Mouse (Mus musculus) E14TG2a.4 (cell line): ENCODE results near the gene Sh3d19.

Experiments used
- CTCF ChIP-seq: conservative IDR thresholded peaks from 2 replicates; pipeline ENCODE4 v1.5.1; 2014; ENCODE audit warnings: low read length
- POU5F1 ChIP-seq: IDR thresholded peaks from 2 replicates; pipeline ENCODE4 v1.6.1; 2014; ENCODE audit warnings: low read length, borderline replicate concordance

DNA sequence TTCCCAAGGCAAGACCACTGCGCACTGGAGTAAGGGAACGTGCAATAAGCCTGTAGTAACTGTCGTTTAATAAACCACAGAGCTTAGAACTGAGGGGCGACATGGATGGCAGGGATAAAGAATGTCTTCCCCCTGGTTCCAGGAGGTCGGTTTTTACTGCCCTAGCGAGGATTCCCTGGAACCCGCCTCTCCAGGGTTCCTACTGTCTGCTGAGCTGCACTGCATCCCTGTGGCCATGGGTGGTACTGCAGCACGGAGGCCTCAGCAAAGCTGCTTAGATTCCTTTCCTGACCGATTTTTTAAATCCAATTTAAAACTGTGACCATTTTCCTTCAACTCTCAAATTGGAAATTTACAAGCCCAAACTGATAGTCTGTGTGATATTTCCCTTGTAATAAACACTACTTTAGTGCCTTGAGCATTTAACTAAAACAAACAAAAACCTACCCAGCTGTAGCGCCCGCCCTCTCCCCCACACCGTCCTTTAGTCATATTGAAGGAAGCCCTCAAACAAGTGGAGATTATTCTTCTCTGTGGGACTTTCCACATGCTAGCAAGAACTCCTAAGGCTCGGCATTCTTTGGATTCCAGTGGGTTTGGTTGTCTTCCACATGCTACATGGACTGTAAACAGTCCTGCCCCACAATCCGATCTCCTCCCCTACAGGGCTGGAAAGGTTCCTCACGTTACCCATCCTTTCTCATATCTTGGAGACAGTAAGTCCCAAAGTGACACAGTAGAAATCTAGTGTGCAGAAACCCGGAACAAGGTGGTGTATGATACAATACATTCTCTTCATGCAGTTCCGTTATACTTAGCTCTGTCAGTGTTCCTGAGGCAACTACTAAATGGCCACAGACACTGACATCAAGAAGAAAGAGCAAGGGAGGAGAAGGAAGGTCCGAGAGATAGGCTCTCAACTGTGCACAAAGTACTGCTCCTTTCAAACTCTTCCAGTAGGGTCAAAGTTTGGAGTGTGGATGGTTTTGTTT, 46.7 kb upstream of the Sh3d19 start:
- TF ChIP-seq POU5F1 (no peak), CTCF (peak; percentile 98)
